Mouse (Mus musculus): ENCODE data around the gene Tmem178.

DNA sequence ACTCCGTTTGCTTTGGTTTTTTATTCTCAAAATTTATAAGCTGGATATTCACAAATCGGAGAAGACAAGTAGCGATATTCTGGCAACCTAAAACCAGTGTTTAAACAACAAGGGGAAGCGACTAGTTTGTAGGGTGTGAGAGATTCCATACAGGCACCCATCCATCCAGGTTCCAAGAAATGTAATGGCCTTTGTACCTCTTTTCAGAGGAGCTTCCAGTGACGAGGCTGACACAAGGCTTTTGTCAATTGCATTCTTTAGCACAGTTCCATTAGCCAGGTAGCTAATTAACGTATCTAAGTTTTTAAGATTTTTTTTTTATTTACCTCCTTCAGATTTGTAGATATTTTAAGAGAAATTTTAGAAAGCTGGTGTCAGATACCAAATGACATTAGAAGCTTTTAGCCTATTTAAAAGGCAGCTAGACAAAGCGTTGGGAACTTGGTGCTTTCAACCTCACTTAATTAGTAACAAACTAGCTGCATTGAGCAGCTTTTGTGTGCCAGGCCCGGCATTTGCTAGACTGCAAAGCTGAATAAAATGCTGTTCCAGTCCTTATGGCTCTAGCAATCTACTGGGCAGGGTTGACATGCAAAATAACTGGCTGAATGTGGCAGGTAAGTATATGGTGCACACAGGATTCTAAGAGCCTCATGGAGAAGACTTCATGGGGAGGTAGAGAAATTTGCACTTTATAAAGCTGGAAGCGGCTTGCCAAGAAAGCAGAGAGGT, 46.6 kb upstream of the Tmem178 start:
- TF ChIP-seq CTCF (IDR thresholded peaks at IDR 0.05; ENCODE audit: low read depth, low read length): no peak
- TF ChIP-seq POLR2AphosphoS5 (IDR thresholded peaks at IDR 0.05; ENCODE audit: insufficient replicate concordance, low read depth, low read length): no peak
